Mouse (Mus musculus) WW6 (cell line): ENCODE results near the gene Pfn1.

Source experiments
- DNase-seq: peaks from one replicate; pipeline ENCODE4 v3.0.0-alpha.2; 2013; ENCODE audit warnings: low read depth, low spot score

The Pfn1 gene

GRCm38 (mm10) chr11:70638293-70638692 is 16.2 kb downstream of the Pfn1 start:
- no peak for DNase-seq

- no peak for DNase-seq
Measured at GRCm38 (mm10) chr11:70637764-70638163, 16.7 kb downstream of the Pfn1 start.

GRCm38 (mm10) chr11:70635601-70636000 is 18.8 kb downstream of the Pfn1 start:
- DNase-seq: no peak

- no peak for DNase-seq
Measured at GRCm38 (mm10) chr11:70630129-70630528, 24.3 kb downstream of the Pfn1 start.

- DNase-seq: no peak
Measured at GRCm38 (mm10) chr11:70629557-70629956, 24.9 kb downstream of the Pfn1 start.

- DNase-seq: no peak
Measured at GRCm38 (mm10) chr11:70628431-70628830, 26.0 kb downstream of the Pfn1 start.

- no peak for DNase-seq
Measured at GRCm38 (mm10) chr11:70626877-70627276, 27.6 kb downstream of the Pfn1 start.

- no peak for DNase-seq
Measured at GRCm38 (mm10) chr11:70625473-70625872, 29.0 kb downstream of the Pfn1 start.

- peak; percentile 60 for DNase-seq
Measured at GRCm38 (mm10) chr11:70623053-70623742, 31.2 kb downstream of the Pfn1 start.

- DNase-seq: no peak
Measured at GRCm38 (mm10) chr11:70621972-70622814, 32.3 kb downstream of the Pfn1 start.

- no peak for DNase-seq
Measured at GRCm38 (mm10) chr11:70619101-70619500, 35.3 kb downstream of the Pfn1 start, which contains the start of gene Chrne. Gene Chrne, minus strand, starts transcription at chr11:70619216.

- DNase-seq: no peak
Measured at GRCm38 (mm10) chr11:70615516-70616093, 38.8 kb downstream of the Pfn1 start, which contains the start of gene 4930544D05Rik. Gene 4930544D05Rik, plus strand, starts transcription at chr11:70615848.

GRCm38 (mm10) chr11:70615074-70615473 is 39.4 kb downstream of the Pfn1 start:
- peak; percentile 71 for DNase-seq

GRCm38 (mm10) chr11:70612505-70612904 is 41.9 kb downstream of the Pfn1 start:
- DNase-seq: no peak

- no peak for DNase-seq
Measured at GRCm38 (mm10) chr11:70610752-70611151, 43.7 kb downstream of the Pfn1 start.

GRCm38 (mm10) chr11:70608381-70609066 is 45.9 kb downstream of the Pfn1 start:
- DNase-seq: peak; percentile 50

- DNase-seq: no peak
Measured at GRCm38 (mm10) chr11:70607611-70608010, 46.8 kb downstream of the Pfn1 start.

- DNase-seq: no peak
Measured at GRCm38 (mm10) chr11:70606717-70607116, 47.7 kb downstream of the Pfn1 start.

- DNase-seq: peak; percentile 54
Measured at GRCm38 (mm10) chr11:70605024-70605566, 49.3 kb downstream of the Pfn1 start.
